ENCODE assay signal across 33 mouse cellular contexts in the genomic region with DNA sequence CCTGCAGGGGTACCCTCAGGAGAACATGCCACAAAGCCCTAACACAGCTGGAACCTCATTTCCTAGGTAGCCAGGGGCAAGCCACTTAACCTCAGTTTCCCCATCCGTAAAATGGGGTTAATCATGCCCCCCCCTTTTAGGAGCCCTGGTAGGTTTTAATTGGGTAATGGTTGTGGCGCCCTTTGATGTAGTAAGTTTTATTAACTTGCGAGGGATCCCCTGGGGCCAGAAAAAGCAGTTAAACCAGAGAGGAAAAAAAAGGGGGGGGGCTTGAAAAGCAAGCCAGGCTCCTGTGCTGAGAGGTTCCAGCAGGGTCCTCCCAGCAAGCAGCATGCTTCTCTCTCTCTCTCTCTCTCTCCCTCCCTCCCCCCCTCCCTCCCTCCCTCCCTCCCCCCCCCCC. TPM values are rescaled to one million over a fixed set of nuclear protein-coding genes. Genes with fewer than 3 reads are reported as not detected.
DNase-seq lines count a peak whose midpoint lies in the region; ATAC-seq and TF ChIP-seq lines count a peak whose summit lies in the region.
"Had no signal": no experiment of that assay in that cellular context is flagged by ENCODE, and none has a peak within 500 bp of the region (broad histone marks: within the 10 kb centered on the region; RNA-seq: fewer than 3 reads in every experiment).

No protein-coding gene starts in this region.

- H3K27ac ChIP-seq in stomach, embryonic 14.5 days (ENCODE audit: low read length): no peak overlapping the region
- no peak overlapping the region for H3K27ac ChIP-seq in stomach, postnatal 0 days (replicated peaks)
- H3K27ac ChIP-seq in limb, embryonic 13.5 days: no peak overlapping the region
- H3K27ac ChIP-seq: forebrain, embryonic 15.5 days; heart, embryonic 15.5 days; hindbrain, embryonic 12.5 days; liver, embryonic 14.5 days; macrophage; midbrain, embryonic 13.5 days; stomach, embryonic 15.5 days had no signal

- no peak overlapping the region for H3K4me3 ChIP-seq in stomach, embryonic 14.5 days (ENCODE audit: low read depth, low read length)
- no peak overlapping the region for H3K4me3 ChIP-seq in stomach, postnatal 0 days (ENCODE audit: low read depth, low read length)
- no peak overlapping the region for H3K4me3 ChIP-seq in limb, embryonic 13.5 days
- H3K4me3 ChIP-seq: forebrain, embryonic 15.5 days; heart, embryonic 15.5 days; hindbrain, embryonic 12.5 days; midbrain, embryonic 13.5 days; stomach, embryonic 15.5 days had no signal

- peak; percentile 22 for DNase-seq in kidney, adult 9 months
- DNase-seq in kidney, postnatal 10 days: no peak
- no peak for DNase-seq in stomach, postnatal 0 days (ENCODE audit: low spot score)
- DNase-seq: adrenal gland, adult 2 months; adrenal gland, postnatal 36 days; B cell, adult 2 months; cerebellum, adult 18-20 months; cerebellum, postnatal 10 days; layer of hippocampus, postnatal 36 days; left cerebral cortex, postnatal 4 days; lung, adult 2 months; lung, postnatal 10 days; retina, postnatal 1 day; right cerebral cortex, postnatal 14 days; thymus, adult 18-20 months; thymus, postnatal 25 days had no signal

- no peaks in the 10 kb centered on the region for H3K36me3 ChIP-seq in stomach, embryonic 14.5 days (ENCODE audit: control insufficient read depth, insufficient read depth, low read length)
- no peaks in the 10 kb centered on the region for H3K36me3 ChIP-seq in stomach, postnatal 0 days (ENCODE audit: control insufficient read depth, insufficient read depth, low read length)
- no peaks in the 10 kb centered on the region for H3K36me3 ChIP-seq in limb, embryonic 13.5 days
- H3K36me3 ChIP-seq: forebrain, embryonic 15.5 days; heart, embryonic 15.5 days; hindbrain, embryonic 12.5 days; midbrain, embryonic 13.5 days; stomach, embryonic 15.5 days had no signal

- TF ChIP-seq EP300 in stomach, postnatal 0 days (optimal IDR thresholded peaks at IDR 0.05): no peak

- H3K27me3 ChIP-seq in stomach, embryonic 14.5 days (ENCODE audit: control insufficient read depth, insufficient read depth, low read length): no peaks in the 10 kb centered on the region
- H3K27me3 ChIP-seq in stomach, postnatal 0 days (ENCODE audit: control insufficient read depth, insufficient read depth, low read length): no peaks in the 10 kb centered on the region
- H3K27me3 ChIP-seq in limb, embryonic 13.5 days: no peaks in the 10 kb centered on the region
- H3K27me3 ChIP-seq: CH12.LX; forebrain, embryonic 15.5 days; heart, embryonic 15.5 days; hindbrain, embryonic 12.5 days; midbrain, embryonic 13.5 days; stomach, embryonic 15.5 days had no signal

- no peaks in the 10 kb centered on the region; the same call in 1 of the 2 replicates for H3K9me3 ChIP-seq in stomach, embryonic 14.5 days (ENCODE audit: control insufficient read depth, low read depth, low read length)
- no peaks in the 10 kb centered on the region for H3K9me3 ChIP-seq in stomach, postnatal 0 days (ENCODE audit: control insufficient read depth, low read length)
- no peaks in the 10 kb centered on the region for H3K9me3 ChIP-seq in limb, embryonic 13.5 days
- H3K9me3 ChIP-seq: forebrain, embryonic 15.5 days; heart, embryonic 15.5 days; midbrain, embryonic 13.5 days; stomach, embryonic 15.5 days had no signal

- no peaks in the 10 kb centered on the region for H3K4me1 ChIP-seq in stomach, embryonic 14.5 days (ENCODE audit: control insufficient read depth, insufficient read depth, low read length)
- no peaks in the 10 kb centered on the region for H3K4me1 ChIP-seq in stomach, postnatal 0 days (replicated peaks; ENCODE audit: control insufficient read depth, insufficient read depth)
- H3K4me1 ChIP-seq in limb, embryonic 13.5 days: peaks cover 53% of the 10 kb centered on the region
- H3K4me1 ChIP-seq: forebrain, embryonic 15.5 days; heart, embryonic 15.5 days; stomach, embryonic 15.5 days had no signal

- no peak for TF ChIP-seq CTCF in stomach, postnatal 0 days (IDR thresholded peaks at IDR 0.05; ENCODE audit: low read depth)

- 0 out of 2 replicates have a peak, but pooled peaks have one; percentile 18 for ATAC-seq in stomach, embryonic 14.5 days (ENCODE audit: insufficient number of reproducible peaks, insufficient read depth, low FRiP score, low read depth)
- ATAC-seq in stomach, postnatal 0 days (ENCODE audit: low FRiP score, low TSS enrichment): no peak
- peak; percentile 38 for ATAC-seq in limb, embryonic 13.5 days (ENCODE audit: low FRiP score, low read depth)
- ATAC-seq in CD4-positive, CD25-positive, alpha-beta regulatory T cell, adult 4 months: no peak
- no peak for ATAC-seq in erythroid progenitor cell, adult 5-6 weeks (replicated peaks; ENCODE audit: low FRiP score, poor library complexity, severe bottlenecking)
- ATAC-seq: activated CD4-positive, CD25-positive, alpha-beta regulatory T cell, adult 4 months; forebrain, embryonic 15.5 days; intestine, embryonic 16.5 days; midbrain, embryonic 13.5 days had no signal

- 61% methylated on average over 3 of the region's 3 CpGs for WGBS in stomach, embryonic 14.5 days
- WGBS in stomach, postnatal 0 days: 70% methylated on average over 3 of the region's 3 CpGs
- WGBS in limb, embryonic 13.5 days: 8% methylated on average over 3 of the region's 3 CpGs

- no peak overlapping the region for H3K4me2 ChIP-seq in stomach, embryonic 14.5 days (replicated peaks; ENCODE audit: low read depth, low read length)
- H3K4me2 ChIP-seq in stomach, postnatal 0 days (replicated peaks; ENCODE audit: low read depth): no peak overlapping the region
- peak overlapping the region; percentile 31 for H3K4me2 ChIP-seq in limb, embryonic 13.5 days (replicated peaks)
- H3K4me2 ChIP-seq: forebrain, embryonic 15.5 days; heart, embryonic 15.5 days; hindbrain, embryonic 12.5 days; midbrain, embryonic 13.5 days; stomach, embryonic 15.5 days had no signal

- H3K9ac ChIP-seq in stomach, embryonic 14.5 days (replicated peaks; ENCODE audit: low read depth, low read length): no peak overlapping the region
- H3K9ac ChIP-seq in stomach, postnatal 0 days (ENCODE audit: low read length): no peak overlapping the region
- H3K9ac ChIP-seq in limb, embryonic 13.5 days: no peak overlapping the region
- H3K9ac ChIP-seq: forebrain, embryonic 15.5 days; heart, embryonic 15.5 days; hindbrain, embryonic 12.5 days; liver, embryonic 14.5 days; midbrain, embryonic 13.5 days; stomach, embryonic 15.5 days had no signal

RNA-seq across cellular contexts. Expression of gene Tcp11, which starts 18.6 kb away (rescaled TPM):
- 2.3 and 2.9 TPM in 2 replicates for polyA plus RNA-seq in stomach, embryonic 14.5 days (2014; fragmentation: Nextera tagmentation; extraction: Ambion mirVana)
- 1.1 and 1.7 TPM in 2 replicates for polyA plus RNA-seq in stomach, postnatal 0 days (2015; fragmentation: Nextera tagmentation; extraction: Ambion mirVana)
- 1.4 and 1.9 TPM in 2 replicates for polyA plus RNA-seq in limb, embryonic 13.5 days (2015; fragmentation: Nextera tagmentation; extraction: Ambion mirVana)
- polyA plus RNA-seq in CD4-positive, CD25-positive, alpha-beta regulatory T cell, adult 4 months (2017; shearing (Covaris generic)): 1 to 10 TPM; 3.1 to 3.8 TPM
- not detected in 2 replicates for total RNA-seq in erythroid progenitor cell, adult 5-6 weeks (2015; ENCODE audit: low replicate concordance)
- not detected in 2 replicates for total RNA-seq in erythroid progenitor cell, adult 5-6 weeks (2017; ENCODE audit: low replicate concordance)
- total RNA-seq: adrenal gland, postnatal 36 days; CH12.LX; gastrocnemius, adult 8-10 months; heart, postnatal 25 days had no signal
- polyA plus RNA-seq: adrenal gland, adult 2 months; macrophage had no signal

RNA-seq across cellular contexts. Expression of gene Scube3, which starts 42.9 kb away (rescaled TPM):
- 3.3 and 4.8 TPM in 2 replicates for polyA plus RNA-seq in stomach, embryonic 14.5 days (2014; fragmentation: Nextera tagmentation; extraction: Ambion mirVana)
- 0.48 and 0.64 TPM in 2 replicates for polyA plus RNA-seq in stomach, postnatal 0 days (2015; fragmentation: Nextera tagmentation; extraction: Ambion mirVana)
- polyA plus RNA-seq in limb, embryonic 13.5 days (2015; fragmentation: Nextera tagmentation; extraction: Ambion mirVana): 10.3 and 11.3 TPM in 2 replicates
- not detected for polyA plus RNA-seq in CD4-positive, CD25-positive, alpha-beta regulatory T cell, adult 4 months (2017; shearing (Covaris generic))
- total RNA-seq in erythroid progenitor cell, adult 5-6 weeks (2015; ENCODE audit: low replicate concordance): not detected in 2 replicates
- total RNA-seq in erythroid progenitor cell, adult 5-6 weeks (2017; ENCODE audit: low replicate concordance): not detected in 2 replicates
- total RNA-seq: megakaryocyte-erythroid progenitor cell, adult 5-6 weeks had no signal
- polyA plus RNA-seq: activated CD4-positive, CD25-positive, alpha-beta regulatory T cell, adult 4 months had no signal

Comparison
In these comparisons a context has a peak if more than half of its experiments do, and no peak if none do; other contexts are left out.
1. ATAC-seq: peak in stomach, embryonic 14.5 days (single experiment) and limb, embryonic 13.5 days (single experiment); none in stomach, postnatal 0 days (single experiment), CD4-positive, CD25-positive, alpha-beta regulatory T cell, adult 4 months (single experiment) and erythroid progenitor cell, adult 5-6 weeks (single experiment).